Mouse (Mus musculus): ENCODE results near the gene Mapk7.
A peak's percentile ranks its signal among the peaks of the same experiment; 100 is the strongest.

The Mapk7 gene

DNA sequence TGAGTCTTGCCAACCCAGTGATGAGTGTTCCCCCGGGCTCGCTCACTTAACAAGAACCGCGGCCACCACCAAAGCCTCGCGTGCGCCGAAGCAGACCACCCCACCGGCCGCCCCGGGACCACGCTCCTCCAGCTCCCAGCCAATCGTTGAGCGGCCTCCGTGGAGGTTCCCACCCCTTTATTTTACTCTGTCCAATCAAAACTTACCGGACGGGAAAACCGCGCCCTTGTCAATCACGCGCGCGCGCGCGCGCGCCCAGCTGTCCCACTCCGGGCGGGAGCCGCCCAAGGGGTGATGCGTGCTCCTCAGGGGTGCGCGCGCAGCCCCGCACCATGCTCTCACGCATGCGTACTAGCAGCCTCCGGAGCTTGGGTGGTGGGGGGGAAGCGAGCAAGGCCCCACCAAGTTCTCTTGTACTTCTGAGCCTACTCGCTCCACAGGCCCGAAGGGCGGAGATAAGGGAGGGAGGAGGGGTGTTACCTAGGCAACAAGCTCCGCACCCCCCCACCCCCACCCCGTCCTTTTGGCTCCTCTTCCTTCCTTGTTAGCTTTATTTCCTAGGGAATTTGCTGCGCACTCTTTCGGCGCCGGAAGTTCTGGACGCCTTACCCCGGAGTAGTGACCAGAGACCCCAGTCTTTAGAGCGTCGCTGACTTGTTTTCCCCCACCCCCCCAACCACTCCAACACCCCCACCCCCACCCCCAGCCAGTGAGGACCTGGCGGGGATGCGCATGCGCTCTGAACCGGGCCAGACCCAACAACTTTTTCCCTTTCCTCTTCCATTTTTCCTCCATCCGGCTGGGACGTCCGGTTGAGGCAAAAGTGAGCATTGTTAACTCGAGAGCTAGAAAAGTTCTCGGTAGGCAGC, at the start of gene Mapk7:
Gene Mapk7, minus strand, starts transcription at position 278 of the 869 bp plus-strand sequence.
- DNase-seq (ENCODE audit: low read depth, low spot score), result peak; percentile 99

DNA sequence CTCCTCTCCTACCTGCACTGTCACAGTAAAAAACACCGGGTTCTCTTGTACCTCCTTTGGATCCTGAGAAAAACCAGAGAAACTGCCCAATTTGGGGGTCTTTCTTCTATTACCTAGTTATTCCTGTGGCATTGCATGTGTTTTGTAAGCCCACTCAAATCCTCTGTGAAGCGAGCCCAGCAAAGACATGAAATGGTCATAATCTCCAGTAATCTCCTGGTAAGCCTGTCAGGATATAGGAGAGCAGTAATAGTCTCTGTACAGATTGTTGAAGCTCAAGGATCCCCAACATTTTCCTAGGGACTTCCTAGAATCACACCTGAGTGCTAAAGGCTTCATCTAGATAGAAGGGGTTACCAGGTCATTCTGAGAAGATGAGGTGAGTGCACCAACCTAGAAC, 46.9 kb upstream of the Mapk7 start:
- DNase-seq (ENCODE audit: low read depth, low spot score), result no peak

DNA sequence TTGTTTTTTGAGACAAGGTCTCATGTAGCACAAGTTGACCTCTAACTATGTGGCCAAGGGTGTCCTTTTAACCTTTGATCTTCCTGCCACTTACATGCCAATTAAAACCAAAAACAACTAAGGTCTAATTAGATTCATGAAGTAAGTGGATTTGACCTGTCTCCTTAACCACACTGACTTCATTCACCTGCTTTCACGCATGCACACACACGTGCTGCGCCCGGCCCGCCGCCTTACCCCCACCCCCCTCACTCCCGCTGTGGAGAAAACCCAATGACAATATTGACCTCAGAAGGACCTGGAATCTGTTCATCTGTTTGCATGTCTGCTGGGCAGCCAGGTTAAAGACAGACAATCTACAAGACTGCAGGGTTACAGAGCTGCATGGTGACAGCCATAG, 46.4 kb upstream of the Mapk7 start:
- no peak for DNase-seq (ENCODE audit: low read depth, low spot score)

DNA sequence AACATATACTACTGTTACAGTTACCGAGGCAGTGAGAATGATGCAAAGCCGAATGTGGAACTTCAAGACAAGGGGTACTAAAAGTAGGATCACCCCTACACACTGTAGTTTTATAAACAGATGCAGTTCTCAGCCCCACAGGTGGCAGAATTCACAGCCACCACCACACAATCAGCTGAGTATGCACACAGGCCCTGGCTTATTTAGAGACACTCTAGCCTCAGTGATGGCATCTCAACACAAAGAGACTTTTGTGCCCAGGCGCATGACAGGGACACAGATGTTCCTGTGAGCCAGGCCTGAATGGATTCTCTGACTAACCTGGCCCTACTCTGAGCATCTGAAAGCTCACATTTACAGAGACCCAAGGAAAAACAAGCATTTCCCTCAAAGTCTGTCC, 43.2 kb upstream of the Mapk7 start:
- no peak for DNase-seq (ENCODE audit: low read depth, low spot score)

DNA sequence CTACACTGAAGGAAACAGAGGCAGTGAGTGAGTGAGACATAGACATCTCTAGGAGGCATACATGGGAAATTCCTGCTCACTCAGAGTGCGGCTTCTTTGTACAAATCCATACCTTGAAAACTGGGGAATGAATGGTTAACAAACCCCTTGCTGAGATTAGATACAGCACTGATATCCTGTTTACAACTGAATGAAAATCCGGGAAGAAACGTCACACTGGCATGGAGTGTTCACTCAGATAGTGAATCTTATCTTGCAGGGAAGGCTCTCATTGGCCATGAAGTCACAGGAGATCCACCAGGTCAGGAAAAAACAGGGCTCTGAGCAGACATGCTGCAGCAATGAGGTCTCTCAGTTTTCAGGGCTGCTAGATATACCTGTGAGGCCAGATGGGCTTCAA, 42.7 kb upstream of the Mapk7 start:
- DNase-seq (ENCODE audit: low read depth, low spot score), result no peak

DNA sequence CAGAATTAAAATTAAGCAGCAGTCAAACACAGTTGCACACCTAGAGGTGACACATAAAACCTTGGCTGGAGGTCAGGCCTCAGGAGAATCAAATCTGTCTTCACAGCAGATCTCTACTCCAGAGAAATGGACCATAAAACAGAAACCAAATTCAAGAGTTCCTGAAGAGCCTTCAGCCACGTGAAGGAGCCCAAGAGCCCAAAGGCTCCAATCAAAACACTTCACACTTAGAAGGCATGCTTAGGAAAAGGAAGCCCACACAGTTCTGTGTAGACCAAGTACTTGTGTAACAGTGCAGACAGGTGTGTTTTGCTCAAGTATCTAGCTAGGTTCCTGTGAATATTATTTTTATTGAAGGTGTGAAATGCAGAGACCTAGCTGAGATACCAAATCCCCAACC, 41.3 kb upstream of the Mapk7 start:
- no peak for DNase-seq (ENCODE audit: low read depth, low spot score)

DNA sequence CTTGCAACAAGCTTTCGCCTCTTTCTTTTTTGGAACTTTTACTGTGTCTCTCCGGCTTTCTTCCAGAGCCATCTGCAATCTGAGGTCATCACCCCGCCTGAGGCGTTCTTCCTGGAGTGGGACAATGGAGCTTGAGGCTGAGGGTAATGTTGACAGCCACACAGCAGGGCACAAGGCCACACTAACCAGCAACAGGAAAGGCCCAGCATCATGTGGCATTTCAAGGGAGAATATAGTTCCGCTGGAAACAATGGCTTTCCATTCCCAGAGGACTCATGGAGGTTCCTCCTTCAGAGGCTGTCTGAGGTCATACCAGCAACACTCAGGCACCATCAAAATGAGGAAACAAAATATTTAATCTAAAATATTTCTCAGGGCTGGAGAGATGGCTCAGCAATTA, 39.4 kb upstream of the Mapk7 start:
- no peak for DNase-seq (ENCODE audit: low read depth, low spot score)

DNA sequence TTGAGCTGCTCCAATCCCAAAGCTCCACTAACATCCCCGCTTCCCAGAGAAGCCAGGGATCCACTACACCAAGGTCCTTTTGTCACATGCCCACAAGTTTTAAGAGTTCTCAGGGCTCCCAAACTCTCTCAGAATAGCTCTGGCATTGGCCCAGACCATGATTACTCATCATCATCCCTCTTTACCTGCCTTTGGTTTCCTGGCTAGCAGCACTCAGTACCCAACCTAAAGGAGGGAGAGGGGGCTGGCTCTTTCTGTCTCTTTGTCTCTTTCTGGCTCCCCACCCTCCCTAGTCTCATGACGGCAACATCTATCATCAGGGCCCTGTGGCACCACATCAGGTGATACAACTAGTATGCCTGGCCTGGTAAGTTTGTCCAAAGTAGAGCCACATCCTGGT, 38.6 kb upstream of the Mapk7 start:
- DNase-seq (ENCODE audit: low read depth, low spot score), result no peak

DNA sequence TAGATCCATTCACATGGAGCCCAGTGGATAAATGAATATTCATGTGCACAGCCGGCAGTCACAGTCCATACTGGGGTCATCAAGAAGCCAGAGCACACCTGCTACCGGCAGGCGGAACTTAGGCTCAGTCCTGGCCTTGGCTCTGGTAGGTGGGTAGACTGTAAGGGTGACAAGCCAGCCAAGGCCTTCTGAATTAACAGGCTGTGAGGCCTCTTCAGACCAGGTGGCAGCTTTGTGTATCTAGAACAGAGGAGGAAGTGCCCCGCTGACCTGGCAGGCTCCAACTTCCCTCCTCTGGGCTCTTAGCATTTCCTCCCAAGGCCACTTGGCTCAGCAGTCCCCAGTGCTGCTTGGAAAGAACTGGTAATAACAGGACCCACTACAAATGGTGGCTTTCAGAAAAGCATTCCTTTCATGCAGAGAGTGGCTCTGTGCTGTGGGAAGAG, 35.1 kb upstream of the Mapk7 start:
- DNase-seq (ENCODE audit: low read depth, low spot score), result peak; percentile 32

DNA sequence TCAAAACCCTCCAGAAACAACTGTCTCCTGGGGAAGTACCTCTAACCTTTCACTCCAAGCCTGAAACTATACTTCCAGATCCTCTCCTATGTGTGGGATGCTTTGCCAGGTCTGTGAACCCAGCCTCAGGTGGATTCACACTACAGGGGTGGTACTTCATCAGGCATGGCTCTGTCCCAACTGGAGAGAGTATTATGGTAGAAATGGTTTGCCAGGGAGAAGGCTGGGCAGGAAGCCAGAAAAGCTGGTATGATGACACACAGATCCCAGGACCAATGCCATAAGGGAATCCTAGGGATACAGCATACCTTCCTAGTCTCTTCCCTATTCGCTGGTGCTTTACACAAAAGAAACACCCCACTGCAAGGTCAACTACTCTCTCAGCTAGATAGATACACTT, 32.7 kb upstream of the Mapk7 start:
- DNase-seq (ENCODE audit: low read depth, low spot score), result no peak

DNA sequence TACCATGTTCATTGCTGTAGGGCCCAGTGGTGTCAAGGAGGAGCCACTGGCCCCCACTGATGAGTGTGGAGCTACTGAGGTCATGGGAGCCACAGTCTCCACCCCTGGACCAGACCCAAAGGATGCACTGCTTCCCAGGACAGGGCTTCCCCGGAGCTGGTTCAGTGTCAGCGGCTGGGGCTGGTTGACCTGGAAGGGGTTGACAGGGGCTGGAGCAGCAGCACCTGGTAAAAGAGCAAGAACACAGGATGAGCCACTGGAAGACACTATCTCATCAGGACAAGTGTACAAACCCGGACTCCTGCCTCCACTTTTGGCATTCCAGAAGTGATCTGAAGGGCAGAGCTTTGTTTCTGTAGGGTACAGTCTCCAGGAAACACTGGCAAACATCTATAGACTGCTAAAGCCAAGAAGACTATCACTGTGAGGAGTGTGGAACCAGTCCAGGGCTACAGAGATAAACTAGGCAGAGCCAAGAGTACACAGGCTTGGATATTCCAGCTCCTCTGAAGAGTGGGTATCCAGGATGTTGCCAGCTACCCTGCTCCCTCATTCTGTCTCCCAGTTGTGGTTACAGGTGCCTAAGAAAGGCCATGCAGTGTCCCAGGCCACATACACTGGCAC, 25.4 kb upstream of the Mapk7 start:
- DNase-seq (ENCODE audit: low read depth, low spot score), result no peak

DNA sequence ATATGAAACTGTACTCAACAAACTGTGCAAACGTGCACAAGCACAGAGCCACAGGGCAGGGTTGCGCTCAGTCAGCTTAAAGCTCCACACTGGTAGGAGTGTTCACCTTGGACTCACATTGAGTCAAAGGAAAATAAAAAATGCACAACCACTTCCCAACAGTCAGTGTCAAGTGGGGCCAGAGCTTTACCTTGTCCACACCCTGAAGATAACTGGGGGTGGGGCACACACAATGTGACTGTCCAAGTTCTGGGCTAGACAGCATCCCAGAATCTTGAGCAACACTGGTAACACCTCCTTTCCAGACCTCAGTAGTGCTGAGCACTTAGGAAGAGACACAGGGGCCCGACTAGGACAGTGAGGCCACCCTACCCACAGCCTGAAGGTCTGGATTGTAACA, 24.7 kb upstream of the Mapk7 start:
- DNase-seq (ENCODE audit: low read depth, low spot score), result no peak

DNA sequence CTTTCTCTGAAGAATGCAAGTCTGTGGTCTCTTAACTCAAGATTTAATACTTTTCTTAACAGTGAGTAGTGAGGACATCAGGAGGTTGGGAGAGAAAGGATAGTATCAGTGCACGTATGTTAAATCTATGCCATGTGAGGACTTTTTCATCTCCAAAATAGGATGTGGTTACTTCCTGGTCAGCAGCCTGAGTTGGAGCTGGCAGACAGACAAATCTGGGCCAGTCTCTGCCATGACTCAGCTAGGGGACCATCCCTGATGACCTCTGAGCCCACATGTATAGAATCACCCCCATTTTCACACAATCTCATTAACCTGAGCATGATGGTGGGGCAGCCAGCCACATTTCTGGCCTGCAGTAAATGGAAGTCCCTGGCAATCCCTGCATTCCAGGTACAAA, 23.8 kb upstream of the Mapk7 start:
- no peak for DNase-seq (ENCODE audit: low read depth, low spot score)

DNA sequence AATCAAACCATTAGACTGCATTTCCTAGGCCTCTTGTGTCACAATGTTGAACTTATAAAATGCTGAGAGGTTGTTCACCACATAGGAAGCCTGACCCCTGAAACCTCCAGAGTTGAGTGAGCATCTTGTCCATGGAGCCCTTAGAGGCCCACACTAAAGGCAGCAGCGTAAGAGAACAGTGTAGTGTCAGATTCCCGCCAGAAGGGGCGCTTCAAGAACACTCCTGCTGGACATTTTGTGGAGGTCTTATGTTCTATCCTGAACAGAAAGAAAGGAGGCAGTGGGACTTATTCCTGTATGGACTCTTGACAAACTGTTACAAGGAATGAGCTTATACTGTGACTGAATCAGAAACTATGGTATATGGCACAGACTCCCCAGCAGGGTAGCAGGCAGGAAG, 20.7 kb upstream of the Mapk7 start:
- no peak for DNase-seq (ENCODE audit: low read depth, low spot score)

DNA sequence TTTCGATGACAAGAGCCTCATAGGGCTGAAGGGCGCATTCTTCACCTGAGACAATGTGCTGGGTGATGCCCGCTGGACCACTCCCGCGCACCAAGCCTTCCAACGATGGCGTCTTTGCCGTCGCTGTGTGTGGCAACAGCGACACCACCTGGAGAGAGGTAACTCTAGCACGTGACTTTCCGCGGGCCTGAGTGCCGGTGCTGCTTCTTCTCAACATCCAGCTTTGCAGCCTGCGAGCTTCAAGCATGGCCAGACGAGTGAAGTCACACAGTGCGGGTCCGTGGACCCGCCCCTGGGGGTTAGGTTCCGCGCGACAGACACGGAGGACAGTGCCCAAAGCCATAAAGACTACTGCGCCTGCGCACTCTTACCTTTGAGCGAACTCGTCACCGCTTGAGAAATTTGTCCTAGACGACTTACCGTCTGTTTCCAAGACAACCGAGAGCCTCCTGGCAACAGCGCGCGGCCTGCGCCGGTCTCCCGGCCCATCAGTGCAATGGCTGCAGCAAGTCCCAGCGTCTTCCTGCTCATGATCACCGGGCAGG, 10.6 kb upstream of the Mapk7 start, which contains the start of gene B9d1:
Gene B9d1, plus strand, starts transcription at position 432 of the 545 bp plus-strand sequence.
- DNase-seq (ENCODE audit: low read depth, low spot score), result peak; percentile 95

DNA sequence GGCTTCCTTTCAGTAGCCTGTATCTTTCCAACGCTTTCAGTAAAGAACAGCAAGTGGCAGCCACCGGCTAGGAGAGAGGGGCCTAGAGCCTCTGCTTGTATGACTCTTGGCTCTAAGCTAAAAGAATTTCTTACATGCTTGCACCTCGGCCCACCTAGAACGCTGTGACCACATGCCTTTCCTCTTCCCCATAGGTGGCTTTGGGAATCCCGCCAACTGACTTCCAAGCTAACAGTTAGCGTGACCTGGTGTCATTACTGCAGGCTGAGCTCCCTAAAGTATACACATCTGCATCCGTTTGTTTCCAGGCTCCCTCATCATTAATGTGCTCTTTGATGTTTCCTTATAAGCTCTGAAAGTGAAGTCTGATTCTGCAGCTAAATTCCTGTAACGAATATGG, 9.7 kb upstream of the Mapk7 start:
- no peak for DNase-seq (ENCODE audit: low read depth, low spot score)

DNA sequence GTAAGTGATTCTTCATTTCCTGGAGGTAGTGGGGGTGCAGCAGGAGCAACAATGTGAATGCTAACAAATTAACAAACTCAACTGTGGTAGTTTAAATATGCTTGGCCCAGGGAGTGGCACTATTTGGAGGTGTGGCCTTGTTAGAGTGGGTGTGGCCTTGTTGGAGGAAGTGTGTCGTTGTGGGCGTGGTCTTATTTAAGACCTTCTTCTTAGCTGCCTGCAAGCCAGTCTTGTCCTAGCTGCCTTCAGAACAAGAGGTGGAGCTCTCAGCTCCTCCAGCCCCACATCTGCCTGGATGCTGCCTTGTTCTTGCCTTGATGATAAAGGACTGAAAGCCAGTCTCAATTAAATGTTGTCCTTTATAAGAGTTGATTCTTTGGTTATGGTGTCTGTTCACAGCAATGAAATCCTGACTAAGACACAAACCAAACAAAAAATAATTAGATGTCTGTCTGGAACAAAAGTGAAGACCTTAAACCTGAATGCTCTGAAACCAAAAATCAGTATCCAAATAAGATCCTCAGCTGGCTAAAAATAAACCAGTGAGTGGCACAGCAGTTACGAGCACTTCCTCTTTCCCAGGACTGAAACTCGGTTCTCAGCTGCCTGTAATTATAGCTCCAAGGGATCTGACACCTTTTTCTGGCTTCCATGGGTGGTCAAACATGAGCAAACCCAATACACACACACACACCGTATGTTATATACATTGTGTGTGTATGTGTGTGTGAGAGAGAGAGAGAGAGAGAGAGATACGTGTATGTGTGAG, 4.7 kb upstream of the Mapk7 start:
- no peak for DNase-seq (ENCODE audit: low read depth, low spot score)

DNA sequence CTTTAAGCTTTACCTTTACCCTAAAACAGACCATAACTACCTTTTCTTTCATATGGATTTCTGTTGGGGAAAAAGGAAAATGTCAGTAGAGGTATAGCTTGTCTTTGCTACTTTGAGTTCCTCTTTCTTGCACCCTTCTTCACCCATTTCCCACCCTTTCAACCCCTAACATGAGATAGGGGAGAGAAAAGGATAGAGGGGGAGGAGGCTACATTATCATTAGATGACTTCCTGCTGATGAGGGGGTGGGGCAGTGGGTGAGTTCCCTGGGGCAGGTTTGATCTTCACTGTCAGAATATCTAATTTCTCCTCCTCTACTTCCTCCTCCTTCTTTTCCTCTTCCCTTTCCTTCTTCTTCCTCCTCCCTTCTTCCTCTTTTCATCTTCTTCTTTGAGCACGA, 3.3 kb upstream of the Mapk7 start:
- DNase-seq (ENCODE audit: low read depth, low spot score), result no peak

DNA sequence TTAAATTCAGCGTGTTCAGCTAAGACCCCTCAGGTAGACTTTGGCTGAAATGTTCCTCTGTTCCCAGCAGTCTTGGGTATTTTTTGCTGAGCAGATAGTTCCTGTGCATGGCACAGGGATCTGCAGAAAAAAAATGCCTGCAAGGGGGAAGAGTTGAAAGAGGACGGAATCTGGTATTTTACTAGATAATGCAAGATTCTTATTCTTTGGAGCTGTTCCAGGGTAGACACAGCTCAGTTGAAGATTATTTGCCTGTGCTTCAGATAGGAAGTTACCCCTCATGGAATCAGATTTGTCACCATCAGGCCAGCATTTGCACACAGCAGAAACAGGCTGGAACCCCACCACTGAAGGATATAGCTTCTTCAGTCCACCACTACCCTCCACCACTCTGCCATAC, 1.3 kb upstream of the Mapk7 start:
- DNase-seq (ENCODE audit: low read depth, low spot score), result no peak

DNA sequence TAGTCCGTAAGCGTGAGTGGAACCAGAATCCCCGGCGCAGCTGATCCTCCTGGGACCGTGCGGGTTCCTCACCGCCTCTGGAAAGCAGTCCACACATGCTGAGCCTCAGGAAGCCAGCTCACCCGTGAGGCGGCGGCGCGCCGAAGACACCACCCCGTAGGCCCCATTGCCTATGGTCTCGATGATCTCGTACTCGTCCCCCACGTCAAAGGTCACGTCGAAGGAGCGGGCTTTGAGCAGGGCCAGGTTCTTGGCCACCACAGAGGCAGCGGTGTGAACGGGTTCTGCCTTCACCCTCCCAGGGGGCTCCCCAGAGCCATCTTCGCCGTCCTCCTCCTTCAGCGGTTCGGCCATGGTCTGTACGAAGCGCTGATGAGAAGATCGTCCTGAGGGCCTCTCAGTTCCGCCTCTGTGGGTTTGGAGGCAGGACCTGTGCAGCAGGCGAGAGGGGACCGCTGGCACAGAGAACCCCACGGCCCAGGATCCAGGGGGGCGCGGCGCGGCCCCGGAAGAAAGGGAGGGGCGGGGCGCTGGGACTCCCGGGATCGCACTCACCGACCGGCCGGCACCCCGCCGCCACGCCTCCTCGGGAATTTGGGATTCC, 579 bp downstream of the Mapk7 start:
- DNase-seq (ENCODE audit: low read depth, low spot score), result no peak

DNA sequence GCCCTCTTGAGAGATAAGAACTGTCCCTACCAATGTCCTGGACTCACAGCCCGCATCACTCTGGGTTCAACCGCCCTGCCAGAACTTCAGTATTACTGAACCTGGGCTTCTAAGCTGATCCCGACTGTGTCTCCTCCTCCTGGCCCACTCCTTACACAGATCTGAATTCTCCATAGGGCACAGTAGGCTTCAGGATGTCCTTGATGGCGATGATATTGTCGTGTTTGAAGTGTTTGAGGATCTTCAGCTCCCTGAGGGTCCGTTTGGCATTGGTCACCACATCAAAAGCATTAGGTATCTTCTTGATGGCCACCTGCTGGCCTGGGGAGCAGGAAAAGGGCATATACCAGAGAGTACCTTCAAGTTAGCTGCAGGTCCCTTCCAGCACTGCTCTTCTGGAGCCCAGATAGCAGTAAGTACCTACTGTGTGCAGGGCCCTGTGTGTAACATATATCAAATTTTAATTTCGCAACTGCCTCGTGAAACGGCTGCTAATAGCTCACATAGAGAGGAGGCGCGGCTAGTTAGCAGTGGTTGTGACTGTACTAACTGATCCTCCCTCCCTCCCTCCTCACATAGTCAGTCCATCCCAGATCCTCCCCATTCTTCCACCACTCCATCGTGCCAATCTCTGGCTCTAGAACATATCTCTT, 1.3 kb downstream of the Mapk7 start:
- DNase-seq (ENCODE audit: low read depth, low spot score), result no peak

All from brain, embryonic 18.5 days (tissue).